Mouse (Mus musculus) testis, adult 2 months (tissue): ENCODE measurements at regions not wholly inside any gene's neighbourhood (a gene's known extent, or its start where the extent isn't known, plus 50 kb on each side); places are given as distances from the start of the nearest gene placed in this dataset.

Experiments used
- CTCF ChIP-seq: fragments of 200-500 bp; IDR thresholded peaks from 2 replicates; pipeline ENCODE4 v1.5.1; 2012; ENCODE audit warnings: low read depth, mild to moderate bottlenecking, inconsistent platforms, low read length, moderate library complexity; ENCODE audit not compliant: control insufficient read depth, insufficient read depth, insufficient replicate concordance
- POLR2A ChIP-seq: fragments of 200-500 bp; IDR thresholded peaks from 2 replicates; pipeline ENCODE4 v1.6.1; 2012; ENCODE audit warnings: low read depth, mild to moderate bottlenecking, inconsistent platforms, low read length, moderate library complexity; ENCODE audit not compliant: control insufficient read depth

- TF ChIP-seq CTCF: no peak
- no peak for TF ChIP-seq POLR2A
Measured at GRCm38 (mm10) chr5:64610562-64611405, 192.4 kb upstream of the Klf3 start.
